Mouse (Mus musculus): ENCODE measurements around the gene Gm26620. TPM values are rescaled to one million over a fixed set of nuclear protein-coding genes. Genes with fewer than 3 reads are reported as not detected.

The Gm26620 gene
- polyA plus RNA-seq, 1 experiment, result 0.06 TPM

- no peak overlapping the region for H3ac ChIP-seq (ENCODE audit: control insufficient read depth, insufficient read length)
- no peak overlapping the region for H3K4me3 ChIP-seq
- peaks cover 10% of the 10 kb centered on the region for H3K36me3 ChIP-seq (ENCODE audit: control insufficient read depth, insufficient read depth)
- H3K27me3 ChIP-seq (ENCODE audit: control insufficient read depth, insufficient read depth, insufficient read length), result no peaks in the 10 kb centered on the region
- TF ChIP-seq MYOD1 (IDR thresholded peaks at IDR 0.05; ENCODE audit: control insufficient read depth in 1 of 3, insufficient read length in 2 of 3, low read depth in 2 of 3), result no peak
- H3K4me2 ChIP-seq (ENCODE audit: low read depth), result no peak overlapping the region
- no peaks in the 10 kb centered on the region for H3K79me2 ChIP-seq (ENCODE audit: control insufficient read depth, insufficient read depth)
Measured at GRCm38 (mm10) chr1:170875676-170876075, 9.2 kb upstream of the Gm26620 start.

- peaks cover 10% of the 10 kb centered on the region for H3K36me3 ChIP-seq (ENCODE audit: control insufficient read depth, insufficient read depth)
Measured at GRCm38 (mm10) chr1:170876906-170877305, 8.0 kb upstream of the Gm26620 start.

GRCm38 (mm10) chr1:170882915-170883485, 1.9 kb upstream of the Gm26620 start:
- Histone ChIP-seq H3K79me2 (ENCODE audit: control insufficient read depth, insufficient read depth) (peaks cover 12% of the 10 kb centered on the region), H3K4me2 (ENCODE audit: low read depth) (no peak overlapping the region), H3K27me3 (ENCODE audit: control insufficient read depth, insufficient read depth, insufficient read length) (no peaks in the 10 kb centered on the region), H3ac (ENCODE audit: control insufficient read depth, insufficient read length) (no peak overlapping the region), H3K4me3 (no peak overlapping the region), H3K36me3 (ENCODE audit: control insufficient read depth, insufficient read depth) (peaks cover 4% of the 10 kb centered on the region)
- TF ChIP-seq TCF3 (IDR thresholded peaks at IDR 0.05; ENCODE audit: insufficient read length, low read depth) (no peak), TCF12 (IDR thresholded peaks at IDR 0.05; ENCODE audit: insufficient read depth, poor library complexity, severe bottlenecking) (no peak)

More at GRCm38 (mm10) chr1:170876906-170877305, 8.0 kb upstream of the Gm26620 start:
- H3ac ChIP-seq (ENCODE audit: control insufficient read depth, insufficient read length), result no peak overlapping the region
- TF ChIP-seq POLR2A (IDR thresholded peaks at IDR 0.05; ENCODE audit: insufficient read length, low read depth) (no peak), POLR2AphosphoS2 (IDR thresholded peaks at IDR 0.05; ENCODE audit: insufficient read length, low read depth) (no peak), SRF (IDR thresholded peaks at IDR 0.05; ENCODE audit: control insufficient read depth, insufficient read length, low read depth) (no peak), MYOG (IDR thresholded peaks at IDR 0.05; ENCODE audit: control insufficient read depth in 1 of 3, insufficient read depth in 1 of 3, insufficient read length in 2 of 3, low read depth in 2 of 3) (no peak), E2F4 (IDR thresholded peaks at IDR 0.05; ENCODE audit: insufficient read depth) (no peak), TCF3 (IDR thresholded peaks at IDR 0.05; ENCODE audit: insufficient read length, low read depth) (no peak), USF1 (IDR thresholded peaks at IDR 0.05; ENCODE audit: low read depth) (no peak), CEBPB (IDR thresholded peaks at IDR 0.05; ENCODE audit: insufficient read depth, poor library complexity, severe bottlenecking) (no peak), TCF12 (IDR thresholded peaks at IDR 0.05; ENCODE audit: insufficient read depth, poor library complexity, severe bottlenecking) (no peak), MAX (IDR thresholded peaks at IDR 0.05; ENCODE audit: low read depth) (no peak), REST (IDR thresholded peaks at IDR 0.05; ENCODE audit: insufficient read depth, insufficient read length) (no peak), MYOD1 (IDR thresholded peaks at IDR 0.05; ENCODE audit: control insufficient read depth in 1 of 3, insufficient read length in 2 of 3, low read depth in 2 of 3) (no peak)
- H3K79me2 ChIP-seq (ENCODE audit: control insufficient read depth, insufficient read depth), result peaks cover 3% of the 10 kb centered on the region
- no peak overlapping the region for H3K4me3 ChIP-seq
- no peaks in the 10 kb centered on the region for H3K27me3 ChIP-seq (ENCODE audit: control insufficient read depth, insufficient read depth, insufficient read length)
- no peak overlapping the region for H3K4me2 ChIP-seq (ENCODE audit: low read depth)

- no peak for TF ChIP-seq MAX (IDR thresholded peaks at IDR 0.05; ENCODE audit: low read depth)
- TF ChIP-seq TCF3 (IDR thresholded peaks at IDR 0.05; ENCODE audit: insufficient read length, low read depth), result no peak
- TF ChIP-seq USF1 (IDR thresholded peaks at IDR 0.05; ENCODE audit: low read depth), result no peak
- no peak for TF ChIP-seq POLR2AphosphoS2 (IDR thresholded peaks at IDR 0.05; ENCODE audit: insufficient read length, low read depth)
Measured at GRCm38 (mm10) chr1:170884390-170884789, 475 bp upstream of the Gm26620 start.

GRCm38 (mm10) chr1:170886044-170886458, 1.2 kb downstream of the Gm26620 start:
- no peak overlapping the region for H3ac ChIP-seq (ENCODE audit: control insufficient read depth, insufficient read length)
- no peaks in the 10 kb centered on the region for H3K36me3 ChIP-seq (ENCODE audit: control insufficient read depth, insufficient read depth)
- H3K79me2 ChIP-seq (ENCODE audit: control insufficient read depth, insufficient read depth), result peaks cover 12% of the 10 kb centered on the region
- H3K4me2 ChIP-seq (ENCODE audit: low read depth), result no peak overlapping the region
- no peaks in the 10 kb centered on the region for H3K27me3 ChIP-seq (ENCODE audit: control insufficient read depth, insufficient read depth, insufficient read length)
- TF ChIP-seq CEBPB (IDR thresholded peaks at IDR 0.05; ENCODE audit: insufficient read depth, poor library complexity, severe bottlenecking), result no peak
- TF ChIP-seq POLR2AphosphoS2 (IDR thresholded peaks at IDR 0.05; ENCODE audit: insufficient read length, low read depth), result no peak
- H3K4me3 ChIP-seq, result no peak overlapping the region

More at GRCm38 (mm10) chr1:170884390-170884789, 475 bp upstream of the Gm26620 start:
- Histone ChIP-seq H3K79me2 (ENCODE audit: control insufficient read depth, insufficient read depth) (peaks cover 12% of the 10 kb centered on the region), H3K36me3 (ENCODE audit: control insufficient read depth, insufficient read depth) (peaks cover 4% of the 10 kb centered on the region), H3K27me3 (ENCODE audit: control insufficient read depth, insufficient read depth, insufficient read length) (no peaks in the 10 kb centered on the region), H3K4me3 (peak overlapping the region; percentile 67), H3ac (ENCODE audit: control insufficient read depth, insufficient read length) (peak overlapping the region; percentile 42), H3K4me2 (ENCODE audit: low read depth) (peak overlapping the region; percentile 95)

GRCm38 (mm10) chr1:170889310-170889709, 4.4 kb downstream of the Gm26620 start:
- H3K27me3 ChIP-seq (ENCODE audit: control insufficient read depth, insufficient read depth, insufficient read length), result no peaks in the 10 kb centered on the region
- no peaks in the 10 kb centered on the region for H3K36me3 ChIP-seq (ENCODE audit: control insufficient read depth, insufficient read depth)
- TF ChIP-seq CEBPB (IDR thresholded peaks at IDR 0.05; ENCODE audit: insufficient read depth, poor library complexity, severe bottlenecking) (no peak), MYOD1 (IDR thresholded peaks at IDR 0.05; ENCODE audit: control insufficient read depth in 1 of 3, insufficient read length in 2 of 3, low read depth in 2 of 3) (no peak), TCF12 (IDR thresholded peaks at IDR 0.05; ENCODE audit: insufficient read depth, poor library complexity, severe bottlenecking) (no peak), E2F4 (IDR thresholded peaks at IDR 0.05; ENCODE audit: insufficient read depth) (no peak), POLR2AphosphoS2 (IDR thresholded peaks at IDR 0.05; ENCODE audit: insufficient read length, low read depth) (no peak), REST (IDR thresholded peaks at IDR 0.05; ENCODE audit: insufficient read depth, insufficient read length) (no peak), POLR2A (IDR thresholded peaks at IDR 0.05; ENCODE audit: insufficient read length, low read depth) (no peak), USF1 (IDR thresholded peaks at IDR 0.05; ENCODE audit: low read depth) (no peak), MAX (IDR thresholded peaks at IDR 0.05; ENCODE audit: low read depth) (no peak), TCF3 (IDR thresholded peaks at IDR 0.05; ENCODE audit: insufficient read length, low read depth) (no peak), SRF (IDR thresholded peaks at IDR 0.05; ENCODE audit: control insufficient read depth, insufficient read length, low read depth) (no peak), MYOG (IDR thresholded peaks at IDR 0.05; ENCODE audit: control insufficient read depth in 1 of 3, insufficient read depth in 1 of 3, insufficient read length in 2 of 3, low read depth in 2 of 3) (no peak)
- no peak overlapping the region for H3ac ChIP-seq (ENCODE audit: control insufficient read depth, insufficient read length)
- peaks cover 4% of the 10 kb centered on the region for H3K79me2 ChIP-seq (ENCODE audit: control insufficient read depth, insufficient read depth)
- H3K4me2 ChIP-seq (ENCODE audit: low read depth), result no peak overlapping the region
- no peak overlapping the region for H3K4me3 ChIP-seq

Data from myocyte (in vitro differentiated cells).